Comparison of ENCODE assay signal across 18 mouse cellular contexts in the genomic region with DNA sequence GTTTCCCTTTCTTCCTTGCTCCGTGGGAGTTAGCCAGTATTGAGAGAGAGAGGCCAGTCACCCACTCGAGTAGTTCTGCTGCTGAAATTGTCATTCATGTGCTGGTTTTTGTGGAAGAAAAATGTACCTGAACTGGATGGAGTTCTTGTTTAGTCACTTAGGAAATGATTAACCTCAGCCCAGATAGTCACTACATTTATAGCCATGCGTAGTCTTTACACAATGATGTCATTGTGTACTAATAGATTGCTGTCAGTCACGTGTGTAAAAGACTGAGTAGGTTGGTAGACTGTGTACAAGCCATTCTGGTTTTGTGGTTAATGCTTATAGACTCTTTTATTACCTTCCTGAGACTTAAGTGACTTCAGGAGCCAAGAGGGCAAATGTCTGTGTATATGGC. TPM values are rescaled to one million over a fixed set of nuclear protein-coding genes. Genes with fewer than 3 reads are reported as not detected.
DNase-seq lines count a peak whose midpoint lies in the region; ATAC-seq and TF ChIP-seq lines count a peak whose summit lies in the region.
"Had no signal": no experiment of that assay in that cellular context is flagged by ENCODE, and none has a peak within 500 bp of the region (broad histone marks: within the 10 kb centered on the region; RNA-seq: fewer than 3 reads in every experiment).

No protein-coding gene starts in this region.

- H3K27me3 ChIP-seq in kidney, postnatal 0 days (ENCODE audit: insufficient read depth, low read length) = no peaks in the 10 kb centered on the region
- H3K27me3 ChIP-seq in intestine, embryonic 14.5 days (replicated peaks; ENCODE audit: control insufficient read depth, insufficient read depth, low read length) = no peaks in the 10 kb centered on the region
- H3K27me3 ChIP-seq in liver, embryonic 13.5 days = no peaks in the 10 kb centered on the region
- no peaks in the 10 kb centered on the region for H3K27me3 ChIP-seq in small intestine, adult 2 months (ENCODE audit: control insufficient read depth, insufficient read depth, low read length)
- H3K27me3 ChIP-seq in limb, embryonic 10.5 days (ENCODE audit: low read depth, poor library complexity, severe bottlenecking) = no peaks in the 10 kb centered on the region
- H3K27me3 ChIP-seq: embryonic facial prominence, embryonic 12.5 days; hindbrain, embryonic 15.5 days; limb, embryonic 13.5 days; midbrain, embryonic 12.5 days had no signal

- no peak for TF ChIP-seq CTCF in kidney, postnatal 0 days (IDR thresholded peaks at IDR 0.05; ENCODE audit: low read depth)
- no peak for TF ChIP-seq CTCF in small intestine, adult 2 months (IDR thresholded peaks at IDR 0.05; ENCODE audit: extremely low read depth, insufficient read length, insufficient replicate concordance, low read depth, low read length)

- H3K4me2 ChIP-seq in kidney, postnatal 0 days (ENCODE audit: low read length) = no peak overlapping the region
- no peak overlapping the region for H3K4me2 ChIP-seq in intestine, embryonic 14.5 days (ENCODE audit: low read length)
- H3K4me2 ChIP-seq in liver, embryonic 13.5 days = no peak overlapping the region
- H3K4me2 ChIP-seq: embryonic facial prominence, embryonic 12.5 days; hindbrain, embryonic 15.5 days; limb, embryonic 13.5 days; midbrain, embryonic 12.5 days had no signal

- no peak overlapping the region for H3K9ac ChIP-seq in kidney, postnatal 0 days (ENCODE audit: low read depth, low read length)
- no peak overlapping the region for H3K9ac ChIP-seq in intestine, embryonic 14.5 days (ENCODE audit: low read length)
- H3K9ac ChIP-seq in liver, embryonic 13.5 days = no peak overlapping the region
- H3K9ac ChIP-seq: embryonic facial prominence, embryonic 12.5 days; forebrain, postnatal 0 days; hindbrain, embryonic 15.5 days; limb, embryonic 13.5 days; midbrain, embryonic 12.5 days had no signal

- H3K36me3 ChIP-seq in kidney, postnatal 0 days (ENCODE audit: insufficient read depth, low read length) = peaks cover 56% of the 10 kb centered on the region; the same call in 1 of the 2 replicates
- H3K36me3 ChIP-seq in intestine, embryonic 14.5 days (ENCODE audit: control insufficient read depth, insufficient read depth, low read length) = peaks cover 92% of the 10 kb centered on the region
- H3K36me3 ChIP-seq in liver, embryonic 13.5 days = peaks cover 98% of the 10 kb centered on the region
- peaks cover 53% of the 10 kb centered on the region for H3K36me3 ChIP-seq in small intestine, adult 2 months (ENCODE audit: control insufficient read depth, insufficient read depth, low read length)
- peaks cover 100% of the 10 kb centered on the region for H3K36me3 ChIP-seq in limb, embryonic 10.5 days

- H3K4me1 ChIP-seq in kidney, postnatal 0 days (replicated peaks; ENCODE audit: insufficient read depth, low read length) = no peaks in the 10 kb centered on the region
- no peaks in the 10 kb centered on the region for H3K4me1 ChIP-seq in intestine, embryonic 14.5 days (replicated peaks; ENCODE audit: control insufficient read depth, insufficient read depth, low read length)
- no peaks in the 10 kb centered on the region for H3K4me1 ChIP-seq in liver, embryonic 13.5 days (replicated peaks)
- peaks cover 8% of the 10 kb centered on the region; the same call in 1 of the 2 replicates for H3K4me1 ChIP-seq in small intestine, adult 2 months (ENCODE audit: control insufficient read depth, insufficient read depth, insufficient read length, low read length)
- no peaks in the 10 kb centered on the region for H3K4me1 ChIP-seq in limb, embryonic 10.5 days
- H3K4me1 ChIP-seq: embryonic facial prominence, embryonic 12.5 days; hindbrain, embryonic 15.5 days; limb, embryonic 13.5 days; midbrain, embryonic 12.5 days had no signal

- WGBS in kidney, postnatal 0 days = 56% methylated on average over 4 of the region's 4 CpGs
- WGBS in intestine, embryonic 14.5 days = 54% methylated on average over 4 of the region's 4 CpGs
- WGBS in liver, embryonic 13.5 days (ENCODE audit: insufficient replicate concordance) = 63% methylated on average over 4 of the region's 4 CpGs
- 25% methylated on average over 4 of the region's 4 CpGs for WGBS in small intestine, adult 2 months
- 89% methylated on average over 4 of the region's 4 CpGs for WGBS in limb, embryonic 10.5 days

- H3K9me3 ChIP-seq in kidney, postnatal 0 days (replicated peaks; ENCODE audit: low read length) = no peaks in the 10 kb centered on the region
- H3K9me3 ChIP-seq in intestine, embryonic 14.5 days (ENCODE audit: control insufficient read depth, low read length) = no peaks in the 10 kb centered on the region
- no peaks in the 10 kb centered on the region for H3K9me3 ChIP-seq in liver, embryonic 13.5 days (replicated peaks)
- no peaks in the 10 kb centered on the region for H3K9me3 ChIP-seq in limb, embryonic 10.5 days (replicated peaks)
- H3K9me3 ChIP-seq: embryonic facial prominence, embryonic 12.5 days; G1E; hindbrain, embryonic 15.5 days; limb, embryonic 13.5 days; midbrain, embryonic 12.5 days had no signal

- DNase-seq in kidney, postnatal 0 days (ENCODE audit: low spot score) = peak; percentile 50
- no peak for DNase-seq in kidney, postnatal 14 days
- DNase-seq in intestine, embryonic 14.5 days (ENCODE audit: low spot score) = peak; percentile 61
- no peak for DNase-seq in liver, embryonic 13.5 days
- no peak for DNase-seq in limb, embryonic 10.5 days (ENCODE audit: low spot score)
- no peak for DNase-seq in frontal cortex, postnatal 25 days (ENCODE audit: low spot score in 2 of 2)
- DNase-seq: adrenal gland, adult 8-10 months; cerebellum, adult 18-20 months; forebrain, postnatal 0 days; heart, postnatal 14 days; thymus, postnatal 14 days had no signal

- peak overlapping the region; percentile 47 for H3K27ac ChIP-seq in kidney, postnatal 0 days
- peak overlapping the region; percentile 74 for H3K27ac ChIP-seq in intestine, embryonic 14.5 days (ENCODE audit: low read depth)
- H3K27ac ChIP-seq in liver, embryonic 13.5 days = peak overlapping the region; percentile 44
- peak overlapping the region; percentile 82 for H3K27ac ChIP-seq in small intestine, adult 2 months (ENCODE audit: insufficient read depth, low read depth, low read length)
- no peak overlapping the region for H3K27ac ChIP-seq in limb, embryonic 10.5 days
- H3K27ac ChIP-seq: embryonic facial prominence, embryonic 12.5 days; hindbrain, embryonic 15.5 days; limb, embryonic 13.5 days; midbrain, embryonic 12.5 days had no signal

- no peak for TF ChIP-seq POLR2A in small intestine, adult 2 months (IDR thresholded peaks at IDR 0.05; ENCODE audit: low read depth, low read length)

- H3K4me3 ChIP-seq in kidney, postnatal 0 days (replicated peaks; ENCODE audit: low read depth, low read length) = no peak overlapping the region
- no peak overlapping the region for H3K4me3 ChIP-seq in intestine, embryonic 14.5 days (ENCODE audit: low read depth, low read length)
- H3K4me3 ChIP-seq in liver, embryonic 13.5 days (replicated peaks) = no peak overlapping the region
- H3K4me3 ChIP-seq in small intestine, adult 2 months (ENCODE audit: low read depth, low read length) = no peak overlapping the region
- H3K4me3 ChIP-seq in limb, embryonic 10.5 days = no peak overlapping the region
- H3K4me3 ChIP-seq: embryonic facial prominence, embryonic 12.5 days; hindbrain, embryonic 15.5 days; limb, embryonic 13.5 days; midbrain, embryonic 12.5 days had no signal

- ATAC-seq in kidney, postnatal 0 days (replicated peaks; ENCODE audit: low FRiP score, low read depth) = peak; percentile 88
- ATAC-seq in intestine, embryonic 14.5 days (replicated peaks; ENCODE audit: low FRiP score, low TSS enrichment, low read depth) = peak; percentile 94
- ATAC-seq in liver, embryonic 13.5 days (ENCODE audit: low read depth) = peak; percentile 65
- ATAC-seq in granulocyte monocyte progenitor cell, adult 5-6 weeks (replicated peaks; ENCODE audit: poor library complexity, severe bottlenecking) = no peak
- ATAC-seq: forebrain, postnatal 0 days had no signal

RNA-seq across cellular contexts. Expression of gene Zfp143, which starts 26.9 kb away (rescaled TPM):
- 10.5 and 12.0 TPM in 2 replicates for polyA plus RNA-seq in kidney, postnatal 0 days (2015; fragmentation: Nextera tagmentation; extraction: Ambion mirVana)
- 18.6 and 20.1 TPM in 2 replicates for polyA plus RNA-seq in intestine, embryonic 14.5 days (2014; fragmentation: Nextera tagmentation; extraction: Ambion mirVana)
- 10.3 and 11.1 TPM in 2 replicates for polyA plus RNA-seq in liver, embryonic 13.5 days (2015; fragmentation: Nextera tagmentation; extraction: Ambion mirVana)
- polyA plus RNA-seq in small intestine, adult 2 months (2012; rRNA removed) = 7.9 and 13.8 TPM in 2 replicates
- 23.8 and 27.5 TPM in 2 replicates for polyA plus RNA-seq in limb, embryonic 10.5 days (2016; fragmentation: Nextera tagmentation; extraction: Ambion mirVana)
- total RNA-seq in granulocyte monocyte progenitor cell, adult 5-6 weeks (2014; fragmentation: Nextera tagmentation) = 13.4 and 21.6 TPM in 2 replicates
- total RNA-seq in granulocyte monocyte progenitor cell, adult 5-6 weeks (2017) = 27.1 and 37.4 TPM in 2 replicates

RNA-seq across cellular contexts. Expression of gene Wee1, which starts 33.9 kb away (rescaled TPM):
- 15.4 and 16.9 TPM in 2 replicates for polyA plus RNA-seq in kidney, postnatal 0 days (2015; fragmentation: Nextera tagmentation; extraction: Ambion mirVana)
- 40.2 and 41.8 TPM in 2 replicates for polyA plus RNA-seq in intestine, embryonic 14.5 days (2014; fragmentation: Nextera tagmentation; extraction: Ambion mirVana)
- 10.2 and 12.2 TPM in 2 replicates for polyA plus RNA-seq in liver, embryonic 13.5 days (2015; fragmentation: Nextera tagmentation; extraction: Ambion mirVana)
- polyA plus RNA-seq in small intestine, adult 2 months (2012; rRNA removed) = 3.6 and 8.3 TPM in 2 replicates
- 33.0 and 34.8 TPM in 2 replicates for polyA plus RNA-seq in limb, embryonic 10.5 days (2016; fragmentation: Nextera tagmentation; extraction: Ambion mirVana)
- total RNA-seq in granulocyte monocyte progenitor cell, adult 5-6 weeks (2014; fragmentation: Nextera tagmentation) = 50.6 and 50.9 TPM in 2 replicates
- total RNA-seq in granulocyte monocyte progenitor cell, adult 5-6 weeks (2017) = 31.9 and 33.1 TPM in 2 replicates

Comparison
In these comparisons a context has a peak if more than half of its experiments do, and no peak if none do; other contexts are left out.
1. DNase-seq: peak in kidney, postnatal 0 days (single experiment) and intestine, embryonic 14.5 days (single experiment); none in kidney, postnatal 14 days (single experiment), liver, embryonic 13.5 days (single experiment), limb, embryonic 10.5 days (single experiment) and frontal cortex, postnatal 25 days (0 of 2).